Mouse (Mus musculus) heart, postnatal 25 days (tissue): ENCODE measurements around the gene Lrrc29. TPM values are rescaled to one million over a fixed set of nuclear protein-coding genes. Genes with fewer than 3 reads are reported as not detected.

ENCODE experiments used
- DNase-seq: peaks from one replicate; pipeline ENCODE4 v3.0.0; 2022; ENCODE audit warnings: low spot score
- intact Hi-C: fragments of 180-260 bp; cut with DNase I; formaldehyde crosslinking; loops from one replicate; pipeline ENCODE4 v1.15.1; 2025
- total RNA-seq, 2 experiments: library from RNA; stranded (reverse); gene quantifications; 2 replicates each; pipeline ENCODE4 v1.2.3; 2021

Gene Lrrc29
- total RNA-seq, 2 experiments from 2014 or later = 1.3 to 1.9 TPM

DNA sequence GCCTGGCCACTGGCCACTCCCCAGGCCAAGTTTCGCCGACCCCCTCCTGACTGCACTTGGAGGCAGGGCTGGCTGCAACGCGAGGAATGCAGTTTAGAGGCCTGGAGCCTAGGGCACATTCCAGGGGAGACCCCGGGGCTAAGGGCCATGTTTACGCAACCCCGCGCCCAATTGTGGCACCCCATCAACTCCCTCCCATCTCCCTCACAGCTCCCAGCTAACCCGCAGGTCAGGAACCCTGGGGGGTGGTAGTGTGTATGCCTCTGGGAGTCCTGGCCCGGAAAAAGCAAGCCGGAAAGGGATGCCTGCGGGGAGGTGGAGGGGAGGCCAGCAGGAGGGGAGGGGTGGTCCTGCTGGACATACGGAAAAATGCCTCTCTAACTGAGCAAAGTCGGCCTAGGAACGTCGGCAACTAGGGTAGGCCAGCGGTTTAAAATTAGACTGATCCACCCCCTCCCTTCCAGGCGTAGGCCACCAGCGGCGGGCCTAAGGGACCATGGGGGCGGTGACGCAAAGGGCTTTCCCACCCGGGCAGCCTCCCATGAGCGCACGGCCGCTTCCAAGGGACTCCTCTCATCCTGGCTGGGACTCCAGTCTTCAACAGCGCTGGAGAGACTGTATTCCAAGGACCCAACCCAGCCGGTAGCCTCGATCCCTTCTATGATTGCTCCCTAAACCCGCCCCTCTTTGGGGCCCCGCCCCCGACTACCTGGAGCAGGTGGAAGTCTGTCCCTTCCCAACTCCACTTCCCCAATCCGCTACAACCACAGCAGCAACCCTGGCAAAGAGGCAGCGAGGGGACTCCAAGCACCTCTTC is 20.7 kb upstream of the Lrrc29 start:
- peak; percentile 72 for DNase-seq
- intact Hi-C loops = loop anchor here (5.0 kb wide), 1 partner anchor 50 kb away; the partner anchor contains the start of genes E2f4 and Exoc3l

GRCm38 (mm10) chr8:105345061-105345975 is 19.2 kb upstream of the Lrrc29 start:
- DNase-seq = no peak

DNA sequence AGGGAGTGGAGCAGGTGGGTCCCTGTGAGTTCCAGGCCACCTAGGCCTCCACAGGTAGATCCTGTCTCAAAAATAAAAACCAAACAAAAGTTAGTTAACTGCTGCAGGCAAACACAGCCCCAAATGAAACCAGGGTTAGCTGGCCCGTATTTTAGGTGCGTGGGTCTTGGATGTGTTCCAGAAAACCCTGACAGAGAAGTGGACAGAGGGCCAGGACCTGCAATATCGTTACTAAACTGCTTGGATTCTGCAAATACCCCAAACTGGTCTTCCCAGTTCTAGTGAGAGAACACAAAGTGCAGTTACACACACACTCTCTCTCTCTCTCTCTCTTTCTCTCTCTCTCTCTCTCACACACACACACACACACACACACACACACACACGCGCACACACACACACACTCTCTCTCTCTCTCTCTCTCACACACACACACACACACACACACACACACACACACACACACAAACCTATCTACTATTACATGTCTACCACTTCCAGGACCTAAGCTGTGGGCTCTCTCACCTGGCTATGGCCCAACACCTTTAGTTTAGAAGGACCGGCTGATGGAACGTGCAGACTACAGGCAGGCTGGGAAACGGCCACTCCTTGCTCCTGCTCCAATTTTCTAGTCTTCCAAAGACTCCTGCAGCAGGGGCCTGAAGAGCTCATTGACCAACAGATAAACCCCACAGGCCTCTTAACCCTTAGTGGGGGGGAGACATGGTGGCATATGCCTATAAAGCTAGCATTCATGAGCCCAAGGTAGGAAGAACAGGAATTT is 17.9 kb upstream of the Lrrc29 start:
- no peak for DNase-seq
- intact Hi-C loops = loop anchor here (2.0 kb wide), 1 partner anchor 15 kb away; no protein-coding TSS in a partner anchor

More at GRCm38 (mm10) chr8:105345061-105345975, 19.2 kb upstream of the Lrrc29 start:
- intact Hi-C loops = loop anchor here (5.0 kb wide), 1 partner anchor 48 kb away; the partner anchor contains the start of genes E2f4 and Exoc3l

GRCm38 (mm10) chr8:105342768-105343167 is 16.7 kb upstream of the Lrrc29 start:
- DNase-seq = no peak
- intact Hi-C loops = loop anchor here (2.0 kb wide), 1 partner anchor 14 kb away; no protein-coding TSS in a partner anchor

- no peak for DNase-seq
- intact Hi-C loops = no loop called here
Observed at GRCm38 (mm10) chr8:105341399-105341798, 15.3 kb upstream of the Lrrc29 start.

DNA sequence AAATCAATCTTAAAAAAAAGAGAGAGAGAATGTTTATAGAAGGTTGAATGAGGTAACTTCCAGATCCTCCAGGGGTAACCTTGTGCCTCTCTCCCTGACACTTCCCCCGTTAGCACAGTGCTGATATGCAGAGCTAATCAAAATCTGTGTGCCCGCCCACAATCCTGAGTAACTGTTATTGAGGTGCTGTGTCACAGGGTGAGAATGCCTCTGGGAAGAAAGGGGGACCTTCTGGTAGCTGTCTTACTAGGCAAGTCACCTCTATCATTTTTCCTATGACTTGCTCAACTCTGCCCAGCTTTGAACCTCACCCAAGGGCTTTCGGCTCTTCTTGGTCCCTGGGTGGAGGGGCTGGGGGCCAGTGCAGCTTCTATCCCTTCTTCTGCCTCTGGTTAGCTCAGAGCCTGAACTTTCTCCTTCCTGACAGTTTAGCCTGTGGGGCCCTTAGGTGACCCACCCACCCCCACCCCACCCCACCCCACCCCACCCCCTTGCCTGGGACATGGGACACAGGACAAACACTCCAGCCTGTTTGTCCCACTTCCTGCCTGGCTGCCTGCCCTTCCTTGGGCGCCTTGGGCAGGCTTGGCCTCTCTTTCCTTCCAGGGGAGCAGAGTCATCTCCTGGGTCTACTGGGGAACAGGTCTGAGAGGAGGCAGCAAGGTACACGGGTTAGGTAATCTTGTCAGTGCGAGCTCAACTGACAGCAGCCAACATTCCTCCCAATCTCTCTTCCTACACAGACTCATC is 14.0 kb upstream of the Lrrc29 start:
- intact Hi-C loops = no loop called here
- DNase-seq = no peak

- DNase-seq = no peak
Observed at GRCm38 (mm10) chr8:105338992-105339391, 12.9 kb upstream of the Lrrc29 start.

GRCm38 (mm10) chr8:105336373-105337130 is 10.5 kb upstream of the Lrrc29 start:
- intact Hi-C loops = no loop called here
- DNase-seq = no peak

More at GRCm38 (mm10) chr8:105338992-105339391, 12.9 kb upstream of the Lrrc29 start:
- intact Hi-C loops = no loop called here

- intact Hi-C loops = no loop called here
Observed at GRCm38 (mm10) chr8:105332523-105332922, 6.4 kb upstream of the Lrrc29 start.

DNA sequence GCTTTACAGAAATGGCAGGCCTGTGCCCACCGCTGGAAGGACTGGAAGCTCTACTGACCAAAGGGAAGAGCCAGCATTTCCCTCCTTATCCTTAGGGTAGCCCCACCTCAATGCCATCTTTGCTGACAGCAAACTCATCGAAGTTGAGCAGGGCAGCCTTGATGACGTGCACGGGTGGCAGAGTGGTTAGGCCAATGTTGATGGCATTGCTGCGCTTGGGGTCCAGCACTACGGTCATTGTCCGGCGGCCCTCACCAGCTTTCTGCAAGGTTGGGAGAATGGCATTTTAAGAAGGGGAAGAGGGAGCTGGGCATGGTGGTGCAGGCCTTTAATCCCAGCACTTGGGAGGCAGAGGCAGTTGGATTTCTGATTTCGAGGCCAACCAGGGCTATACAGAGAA is 5.9 kb upstream of the Lrrc29 start:
- no peak for DNase-seq
- intact Hi-C loops = no loop called here

More at GRCm38 (mm10) chr8:105332523-105332922, 6.4 kb upstream of the Lrrc29 start:
- no peak for DNase-seq

DNA sequence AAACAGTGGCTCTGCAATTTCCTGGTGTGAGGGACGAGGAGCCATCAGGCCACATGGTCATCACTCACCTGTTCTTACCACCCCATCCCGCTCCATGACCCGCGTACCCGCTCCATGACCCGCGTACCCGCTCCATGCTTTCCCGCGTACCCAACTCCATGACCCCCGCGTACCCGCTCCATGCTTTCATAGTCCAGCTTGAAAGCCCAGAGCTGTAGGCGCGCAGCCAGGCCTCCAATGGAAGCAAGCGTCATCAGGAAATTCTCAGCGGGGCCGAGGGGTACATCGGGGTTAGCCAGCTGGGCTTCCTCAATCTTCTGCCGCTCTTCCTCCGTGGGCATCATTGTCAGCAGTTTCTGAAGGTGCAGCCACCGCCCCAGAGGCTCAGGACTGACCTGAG is 5.4 kb upstream of the Lrrc29 start:
- no peak for DNase-seq
- intact Hi-C loops = no loop called here

DNA sequence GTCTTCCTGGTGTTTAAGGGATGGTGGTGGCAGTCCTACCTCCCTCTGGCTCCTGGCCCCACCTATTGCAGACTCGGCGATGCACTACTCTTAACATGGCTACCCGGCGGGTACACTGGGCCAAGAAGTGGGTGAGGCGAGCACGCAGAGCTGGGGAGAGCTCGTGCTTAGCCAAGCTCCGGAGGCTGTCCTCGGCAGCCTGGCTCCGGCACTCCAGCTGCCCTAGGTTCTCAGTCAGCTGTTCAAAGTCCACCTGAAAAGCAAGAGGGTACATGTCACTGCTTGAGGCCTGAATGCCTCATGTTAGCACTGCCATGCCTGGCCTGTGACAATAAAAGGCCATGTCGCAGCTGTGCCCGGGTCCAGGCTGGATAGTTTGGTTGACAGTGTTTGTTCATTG is 4.2 kb upstream of the Lrrc29 start:
- intact Hi-C loops = no loop called here

GRCm38 (mm10) chr8:105326968-105327367 is 890 bp upstream of the Lrrc29 start:
- DNase-seq = no peak
- intact Hi-C loops = no loop called here

More for the DNA sequence above, 4.2 kb upstream of the Lrrc29 start:
- DNase-seq = no peak

GRCm38 (mm10) chr8:105325641-105326093 is 411 bp downstream of the Lrrc29 start:
- no peak for DNase-seq
- intact Hi-C loops = loop anchor here (2.0 kb wide), 1 partner anchor 27 kb away; no protein-coding TSS in a partner anchor

- intact Hi-C loops = no loop called here
- DNase-seq = no peak
Observed at GRCm38 (mm10) chr8:105323183-105323582, 2.9 kb downstream of the Lrrc29 start.

GRCm38 (mm10) chr8:105318662-105319190 is 7.4 kb downstream of the Lrrc29 start:
- intact Hi-C loops = no loop called here

DNA sequence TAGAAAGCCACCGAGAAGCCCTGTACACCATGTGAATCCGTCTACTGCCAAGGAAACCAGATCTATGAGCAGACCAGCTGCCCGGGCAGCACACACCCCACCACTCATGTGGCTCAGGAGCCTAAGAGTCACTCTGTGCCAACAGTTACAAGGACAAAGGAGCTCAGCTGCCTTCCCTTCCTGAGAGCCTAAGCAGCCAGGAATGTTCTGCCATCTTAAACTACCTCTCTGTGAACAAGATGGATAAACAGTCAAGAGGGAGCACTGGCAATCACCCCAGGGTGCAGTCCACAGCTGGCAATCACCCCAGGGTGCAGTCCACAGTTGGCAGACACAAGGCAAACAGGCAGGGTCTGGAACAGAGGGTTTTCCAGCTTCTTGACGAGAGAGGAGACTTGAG is 8.1 kb downstream of the Lrrc29 start:
- intact Hi-C loops = no loop called here
- DNase-seq = no peak

More at GRCm38 (mm10) chr8:105318662-105319190, 7.4 kb downstream of the Lrrc29 start:
- no peak for DNase-seq
